Mouse (Mus musculus) lung, adult 2 months (tissue): ENCODE results near the gene Ptpra.

ENCODE experiments used
- CTCF ChIP-seq: fragments of 200-500 bp; IDR thresholded peaks from 2 replicates; pipeline ENCODE4 v1.5.1; 2011; ENCODE audit warnings: mild to moderate bottlenecking, low read length, control low read depth; ENCODE audit not compliant: insufficient read depth
- POLR2A ChIP-seq: fragments of 200-500 bp; IDR thresholded peaks from 2 replicates; pipeline ENCODE4 v1.6.1; 2011; ENCODE audit warnings: low read depth, mild to moderate bottlenecking, control low read depth, low read length, borderline replicate concordance; ENCODE audit errors: extremely low read depth

DNA sequence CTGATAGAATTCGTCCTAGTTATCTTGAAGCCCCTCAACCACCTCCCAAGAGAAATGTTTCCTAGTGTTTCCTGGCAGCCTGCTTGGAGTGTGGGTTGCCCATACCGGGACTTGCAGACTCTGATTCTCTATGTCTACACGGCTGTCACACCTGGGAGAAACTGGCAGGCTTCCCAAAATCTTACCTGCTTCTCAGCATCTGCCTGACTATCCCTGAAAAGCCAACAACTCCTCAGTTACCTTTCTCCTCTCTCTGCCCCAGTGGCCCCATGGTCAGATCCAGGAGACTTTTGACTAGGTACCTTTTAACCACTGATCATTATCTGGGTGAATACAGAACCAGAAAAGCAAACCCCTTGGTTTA lies 1.6 kb downstream of the Ptpra start:
- TF ChIP-seq CTCF = no peak
- no peak for TF ChIP-seq POLR2A
